Mouse (Mus musculus) cerebellum, adult 2 months (tissue): ENCODE data around the gene Pms2.

ENCODE experiments used
- CTCF ChIP-seq: fragments of 200-500 bp; IDR thresholded peaks from 2 replicates; pipeline ENCODE4 v1.5.1; 2011; ENCODE audit warnings: low read depth, mild to moderate bottlenecking, control low read depth, low read length, moderate library complexity, borderline replicate concordance; ENCODE audit not compliant: insufficient read depth
- POLR2A ChIP-seq: fragments of 200-500 bp; IDR thresholded peaks from 2 replicates; pipeline ENCODE4 v1.6.1; 2011; ENCODE audit warnings: low read length, control low read depth, borderline replicate concordance; ENCODE audit not compliant: insufficient read depth

- TF ChIP-seq CTCF (no peak), POLR2A (no peak)
These were observed 35.2 kb upstream of the Pms2 start for GRCm38 (mm10) chr5:143874571-143874970.
